Mouse (Mus musculus): ENCODE results near the gene Ppfibp2.

DNA sequence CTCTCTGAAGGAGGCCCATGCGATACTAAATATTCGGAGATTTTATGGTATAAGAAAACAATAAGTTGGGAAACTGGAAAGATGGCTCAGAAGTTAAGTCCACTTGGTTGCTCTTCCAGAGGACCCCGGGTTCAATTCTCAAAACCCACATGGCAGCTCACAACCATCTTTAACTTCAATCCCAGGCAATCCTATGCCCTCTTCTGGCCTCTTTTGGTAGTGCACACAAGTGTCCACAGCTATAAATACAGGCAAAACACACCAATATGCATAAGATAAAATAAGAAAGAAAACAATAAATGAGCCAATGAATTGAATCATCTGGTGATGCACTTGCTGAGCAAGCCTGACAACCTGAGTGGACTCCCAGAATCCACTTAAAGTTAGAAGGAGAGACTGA is 39.1 kb upstream of the Ppfibp2 start:
- TF ChIP-seq CTCF (IDR thresholded peaks at IDR 0.05) (peak; percentile 39; the same call in 1 of the 2 replicates), EP300 (IDR thresholded peaks at IDR 0.05) (no peak)

All from lung, postnatal 0 days (tissue).